Mouse (Mus musculus): ENCODE data around the gene Pou3f3. TPM values are rescaled to one million over a fixed set of nuclear protein-coding genes. Genes with fewer than 3 reads are reported as not detected.

Gene Pou3f3
- polyA plus RNA-seq, 1 experiment from 2014 or later = not detected

DNA sequence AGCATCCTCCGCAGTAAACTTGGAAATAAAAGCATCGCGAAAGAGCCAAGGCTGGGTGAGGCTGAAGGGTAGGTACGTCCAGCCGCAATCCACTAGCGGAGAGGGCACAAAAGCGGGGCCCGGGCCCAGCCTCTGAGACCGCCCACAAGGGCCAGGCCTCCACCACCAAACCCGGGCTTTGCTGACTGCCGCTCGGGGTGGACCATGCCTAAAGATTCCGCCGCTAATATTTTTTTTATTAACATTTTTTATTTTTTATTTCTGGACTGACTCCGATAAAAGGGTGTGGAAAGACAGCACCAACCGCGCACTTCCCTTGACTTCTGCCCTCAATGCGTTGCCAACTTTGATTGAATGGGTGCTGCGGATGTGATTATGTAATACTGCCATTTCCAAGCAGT lies 3.9 kb downstream of the Pou3f3 start:
- Histone ChIP-seq H3K27me3 (ENCODE audit: control insufficient read depth, insufficient read depth, low read length) (peaks cover 79% of the 10 kb centered on the region), H3K27ac (ENCODE audit: low read length) (no peak overlapping the region), H3K4me3 (ENCODE audit: low read length) (no peak overlapping the region), H3K9me3 (replicated peaks; ENCODE audit: control insufficient read depth, low read length) (no peaks in the 10 kb centered on the region), H3K9ac (ENCODE audit: low read length) (no peak overlapping the region), H3K36me3 (ENCODE audit: control insufficient read depth, insufficient read depth) (no peaks in the 10 kb centered on the region), H3K4me2 (ENCODE audit: low read depth, low read length) (no peak overlapping the region), H3K4me1 (ENCODE audit: control insufficient read depth, insufficient read depth, low read length) (peaks cover 26% of the 10 kb centered on the region)
- ATAC-seq (replicated peaks; ENCODE audit: extremely low read depth, insufficient read depth, low FRiP score) = no peak
- WGBS = 4% methylated on average over 19 of the region's 19 CpGs

- 19% methylated on average over 3 of the region's 3 CpGs for WGBS
- Histone ChIP-seq H3K9ac (ENCODE audit: low read length) (no peak overlapping the region), H3K4me1 (ENCODE audit: control insufficient read depth, insufficient read depth, low read length) (peaks cover 23% of the 10 kb centered on the region), H3K36me3 (ENCODE audit: control insufficient read depth, insufficient read depth) (no peaks in the 10 kb centered on the region), H3K4me2 (ENCODE audit: low read depth, low read length) (no peak overlapping the region), H3K27ac (ENCODE audit: low read length) (no peak overlapping the region), H3K4me3 (ENCODE audit: low read length) (no peak overlapping the region), H3K9me3 (replicated peaks; ENCODE audit: control insufficient read depth, low read length) (no peaks in the 10 kb centered on the region), H3K27me3 (ENCODE audit: control insufficient read depth, insufficient read depth, low read length) (peaks cover 78% of the 10 kb centered on the region)
- ATAC-seq (replicated peaks; ENCODE audit: extremely low read depth, insufficient read depth, low FRiP score) = no peak
Measured at GRCm38 (mm10) chr1:42700171-42700570, 4.6 kb downstream of the Pou3f3 start.

GRCm38 (mm10) chr1:42700815-42701214 lies 5.2 kb downstream of the Pou3f3 start:
- Histone ChIP-seq H3K27me3 (ENCODE audit: control insufficient read depth, insufficient read depth, low read length) (peaks cover 80% of the 10 kb centered on the region), H3K27ac (ENCODE audit: low read length) (no peak overlapping the region), H3K4me3 (ENCODE audit: low read length) (no peak overlapping the region), H3K9me3 (replicated peaks; ENCODE audit: control insufficient read depth, low read length) (no peaks in the 10 kb centered on the region), H3K36me3 (ENCODE audit: control insufficient read depth, insufficient read depth) (no peaks in the 10 kb centered on the region), H3K4me2 (ENCODE audit: low read depth, low read length) (no peak overlapping the region), H3K4me1 (ENCODE audit: control insufficient read depth, insufficient read depth, low read length) (peaks cover 23% of the 10 kb centered on the region), H3K9ac (ENCODE audit: low read length) (no peak overlapping the region)
- no peak for ATAC-seq (replicated peaks; ENCODE audit: extremely low read depth, insufficient read depth, low FRiP score)
- 3% methylated on average over 1 of the region's 1 CpGs for WGBS

DNA sequence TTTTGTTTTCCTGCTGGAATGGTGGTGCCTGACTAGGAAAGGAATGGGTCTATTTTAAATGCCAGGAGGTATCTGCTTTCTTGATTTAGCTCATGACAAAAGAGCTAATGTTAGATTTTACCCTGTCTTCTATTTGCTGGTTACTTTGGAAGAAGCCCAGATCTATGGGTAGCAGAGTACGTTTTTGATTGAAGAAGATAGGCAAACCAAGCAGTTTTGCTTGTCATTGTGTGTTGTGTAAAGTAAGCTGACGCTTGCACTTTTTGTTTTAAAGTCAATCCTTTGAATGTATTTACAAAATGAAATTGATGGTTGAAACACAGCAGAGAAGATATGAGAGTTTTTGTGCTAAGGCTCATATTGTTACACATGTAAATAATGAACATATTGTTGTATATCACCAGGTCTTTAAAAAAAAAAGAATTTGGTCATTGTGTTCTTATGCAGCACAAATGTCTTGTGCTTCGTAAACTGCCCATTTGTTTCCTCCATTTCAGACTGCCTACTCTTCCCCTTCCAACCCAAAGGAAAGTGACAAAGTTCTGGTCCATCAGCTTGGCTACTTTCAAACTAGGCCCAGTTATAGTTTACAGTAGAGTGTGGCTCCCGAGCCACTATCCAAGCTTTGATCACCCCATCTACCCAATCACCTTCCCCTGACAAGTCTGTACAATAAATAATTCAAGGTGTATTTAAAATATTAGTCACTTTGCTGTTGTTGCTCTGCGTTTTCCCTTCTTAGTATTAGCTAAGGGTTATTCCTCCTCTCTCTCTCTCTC lies 6.5 kb downstream of the Pou3f3 start:
- Histone ChIP-seq H3K4me1 (ENCODE audit: control insufficient read depth, insufficient read depth, low read length) (peaks cover 17% of the 10 kb centered on the region), H3K4me2 (ENCODE audit: low read depth, low read length) (no peak overlapping the region), H3K4me3 (ENCODE audit: low read length) (no peak overlapping the region), H3K9me3 (replicated peaks; ENCODE audit: control insufficient read depth, low read length) (no peaks in the 10 kb centered on the region), H3K27me3 (ENCODE audit: control insufficient read depth, insufficient read depth, low read length) (peaks cover 84% of the 10 kb centered on the region), H3K9ac (ENCODE audit: low read length) (no peak overlapping the region), H3K27ac (ENCODE audit: low read length) (no peak overlapping the region), H3K36me3 (ENCODE audit: control insufficient read depth, insufficient read depth) (no peaks in the 10 kb centered on the region)
- 14% methylated on average over 5 of the region's 5 CpGs for WGBS
- no peak for ATAC-seq (replicated peaks; ENCODE audit: extremely low read depth, insufficient read depth, low FRiP score)

DNA sequence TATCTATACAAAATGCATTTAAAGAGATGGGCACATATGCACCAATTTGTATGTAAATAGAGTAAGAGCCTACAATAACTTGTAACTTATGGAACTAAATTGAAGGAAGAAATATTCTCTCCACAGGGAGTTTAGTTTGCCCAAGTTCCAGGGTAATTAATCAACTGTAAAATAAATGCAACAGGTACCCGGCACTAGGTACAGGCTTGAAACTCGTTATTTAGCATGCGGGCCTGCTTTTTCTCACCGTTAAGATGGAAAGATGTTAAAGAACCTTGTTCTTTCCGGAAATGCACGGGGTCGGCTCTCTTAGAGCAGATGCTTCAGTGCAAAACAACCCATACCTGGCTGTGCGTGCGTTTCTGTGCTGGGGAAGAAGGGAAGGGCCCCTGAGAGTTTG lies 7.4 kb downstream of the Pou3f3 start:
- 6% methylated on average over 9 of the region's 9 CpGs for WGBS
- Histone ChIP-seq H3K36me3 (ENCODE audit: control insufficient read depth, insufficient read depth) (no peaks in the 10 kb centered on the region), H3K27me3 (ENCODE audit: control insufficient read depth, insufficient read depth, low read length) (peaks cover 84% of the 10 kb centered on the region), H3K4me3 (ENCODE audit: low read length) (no peak overlapping the region), H3K9ac (ENCODE audit: low read length) (no peak overlapping the region), H3K4me1 (ENCODE audit: control insufficient read depth, insufficient read depth, low read length) (peaks cover 8% of the 10 kb centered on the region), H3K4me2 (ENCODE audit: low read depth, low read length) (no peak overlapping the region), H3K27ac (ENCODE audit: low read length) (no peak overlapping the region), H3K9me3 (replicated peaks; ENCODE audit: control insufficient read depth, low read length) (no peaks in the 10 kb centered on the region)
- ATAC-seq (replicated peaks; ENCODE audit: extremely low read depth, insufficient read depth, low FRiP score) = no peak

DNA sequence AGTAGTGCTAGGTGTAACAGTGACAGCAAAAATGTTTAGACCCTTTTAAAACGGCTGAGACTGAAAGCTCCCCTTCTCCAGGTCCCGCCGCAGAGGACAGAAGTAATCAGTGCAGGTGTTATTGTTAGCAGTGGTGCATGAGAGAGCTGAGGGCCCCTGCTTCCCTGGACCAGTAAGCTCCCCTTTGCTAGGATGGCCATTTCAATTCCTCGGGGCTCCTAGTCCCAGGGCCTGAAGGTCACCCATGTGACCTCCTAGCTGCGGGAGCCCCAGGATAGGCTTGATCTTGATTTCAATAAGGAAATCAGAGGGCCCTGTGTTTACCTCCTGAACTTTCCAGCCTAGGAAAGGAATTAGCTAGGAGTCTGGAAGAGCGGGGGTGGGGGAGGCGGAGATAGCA lies 7.9 kb downstream of the Pou3f3 start:
- WGBS = 3% methylated on average over 7 of the region's 7 CpGs
- Histone ChIP-seq H3K4me3 (ENCODE audit: low read length) (no peak overlapping the region), H3K36me3 (ENCODE audit: control insufficient read depth, insufficient read depth) (no peaks in the 10 kb centered on the region), H3K27me3 (ENCODE audit: control insufficient read depth, insufficient read depth, low read length) (peaks cover 84% of the 10 kb centered on the region), H3K9me3 (replicated peaks; ENCODE audit: control insufficient read depth, low read length) (no peaks in the 10 kb centered on the region), H3K4me2 (ENCODE audit: low read depth, low read length) (no peak overlapping the region), H3K9ac (ENCODE audit: low read length) (no peak overlapping the region), H3K27ac (ENCODE audit: low read length) (no peak overlapping the region), H3K4me1 (ENCODE audit: control insufficient read depth, insufficient read depth, low read length) (0 out of 2 replicates have a peak, but pooled peaks cover 4% of the 10 kb centered on the region)
- no peak for ATAC-seq (replicated peaks; ENCODE audit: extremely low read depth, insufficient read depth, low FRiP score)

DNA sequence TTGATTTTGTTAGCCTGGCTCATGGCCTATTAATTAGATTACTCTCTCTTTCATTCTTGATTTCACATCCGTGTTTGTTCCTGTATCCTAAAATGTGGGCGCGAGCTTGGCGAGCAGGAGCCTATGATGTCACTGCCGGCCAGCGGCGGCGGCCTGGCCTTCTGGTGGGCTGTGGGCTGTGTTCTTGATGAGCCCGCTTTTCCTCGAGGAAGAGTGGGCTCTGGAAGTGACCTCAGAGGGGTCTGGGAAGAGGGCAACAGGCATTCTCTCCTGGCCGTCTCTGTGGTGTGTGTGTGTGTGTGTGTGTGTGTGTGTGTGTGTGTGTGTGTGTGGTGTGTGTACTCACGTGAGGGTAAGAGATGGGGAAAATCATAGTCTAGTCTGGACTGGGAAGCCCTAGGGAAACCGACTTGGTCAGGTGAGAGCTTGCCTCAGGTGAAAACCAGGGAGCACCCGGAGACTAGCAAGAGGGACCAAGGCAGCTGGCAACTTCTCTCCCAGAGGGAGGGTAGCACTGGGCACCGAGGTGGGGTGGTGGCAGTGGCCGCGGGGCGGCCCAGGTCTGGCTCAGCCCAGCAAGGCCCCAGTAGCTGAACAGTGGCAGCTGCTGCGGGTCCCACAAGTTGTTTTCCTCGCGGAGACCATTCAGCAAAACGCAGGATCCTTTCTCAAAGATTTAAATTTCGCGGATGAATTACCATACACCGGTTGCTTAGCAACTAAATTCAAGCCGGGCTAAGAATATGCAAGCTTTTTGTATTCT lies 8.5 kb downstream of the Pou3f3 start:
- Histone ChIP-seq H3K4me3 (ENCODE audit: low read length) (no peak overlapping the region), H3K9me3 (replicated peaks; ENCODE audit: control insufficient read depth, low read length) (no peaks in the 10 kb centered on the region), H3K4me2 (ENCODE audit: low read depth, low read length) (no peak overlapping the region), H3K27ac (ENCODE audit: low read length) (no peak overlapping the region), H3K9ac (ENCODE audit: low read length) (no peak overlapping the region), H3K27me3 (ENCODE audit: control insufficient read depth, insufficient read depth, low read length) (peaks cover 84% of the 10 kb centered on the region), H3K36me3 (ENCODE audit: control insufficient read depth, insufficient read depth) (no peaks in the 10 kb centered on the region), H3K4me1 (ENCODE audit: control insufficient read depth, insufficient read depth, low read length) (no peaks in the 10 kb centered on the region)
- no peak for ATAC-seq (replicated peaks; ENCODE audit: extremely low read depth, insufficient read depth, low FRiP score)
- WGBS = 3% methylated on average over 26 of the region's 26 CpGs

- H3K4me3 ChIP-seq (ENCODE audit: low read length) = no peak overlapping the region
- no peak for ATAC-seq (replicated peaks; ENCODE audit: extremely low read depth, insufficient read depth, low FRiP score)
- no peak overlapping the region for H3K27ac ChIP-seq (ENCODE audit: low read length)
- no peak overlapping the region for H3K4me2 ChIP-seq (ENCODE audit: low read depth, low read length)
- H3K9me3 ChIP-seq (replicated peaks; ENCODE audit: control insufficient read depth, low read length) = no peaks in the 10 kb centered on the region
- no peaks in the 10 kb centered on the region for H3K36me3 ChIP-seq (ENCODE audit: control insufficient read depth, insufficient read depth)
- 16% methylated on average over 17 of the region's 17 CpGs for WGBS
- H3K9ac ChIP-seq (ENCODE audit: low read length) = no peak overlapping the region
- H3K4me1 ChIP-seq (ENCODE audit: control insufficient read depth, insufficient read depth, low read length) = no peaks in the 10 kb centered on the region
- peaks cover 88% of the 10 kb centered on the region for H3K27me3 ChIP-seq (ENCODE audit: control insufficient read depth, insufficient read depth, low read length)
Measured at GRCm38 (mm10) chr1:42704981-42705810, 9.6 kb downstream of the Pou3f3 start.

- H3K9me3 ChIP-seq (replicated peaks; ENCODE audit: control insufficient read depth, low read length) = no peaks in the 10 kb centered on the region
- no peak overlapping the region for H3K27ac ChIP-seq (ENCODE audit: low read length)
- H3K4me1 ChIP-seq (ENCODE audit: control insufficient read depth, insufficient read depth, low read length) = no peaks in the 10 kb centered on the region
- H3K36me3 ChIP-seq (ENCODE audit: control insufficient read depth, insufficient read depth) = no peaks in the 10 kb centered on the region
- H3K4me3 ChIP-seq (ENCODE audit: low read length) = no peak overlapping the region
- WGBS = 9% methylated on average over 8 of the region's 8 CpGs
- ATAC-seq (replicated peaks; ENCODE audit: extremely low read depth, insufficient read depth, low FRiP score) = no peak
- no peak overlapping the region for H3K4me2 ChIP-seq (ENCODE audit: low read depth, low read length)
- no peak overlapping the region for H3K9ac ChIP-seq (ENCODE audit: low read length)
- H3K27me3 ChIP-seq (ENCODE audit: control insufficient read depth, insufficient read depth, low read length) = peaks cover 89% of the 10 kb centered on the region
Measured at GRCm38 (mm10) chr1:42705811-42706160, 10.2 kb downstream of the Pou3f3 start.

All from heart, embryonic 16.5 days (tissue).